Comparison of ENCODE assay signal across 8 mouse cellular contexts in the genomic region with DNA sequence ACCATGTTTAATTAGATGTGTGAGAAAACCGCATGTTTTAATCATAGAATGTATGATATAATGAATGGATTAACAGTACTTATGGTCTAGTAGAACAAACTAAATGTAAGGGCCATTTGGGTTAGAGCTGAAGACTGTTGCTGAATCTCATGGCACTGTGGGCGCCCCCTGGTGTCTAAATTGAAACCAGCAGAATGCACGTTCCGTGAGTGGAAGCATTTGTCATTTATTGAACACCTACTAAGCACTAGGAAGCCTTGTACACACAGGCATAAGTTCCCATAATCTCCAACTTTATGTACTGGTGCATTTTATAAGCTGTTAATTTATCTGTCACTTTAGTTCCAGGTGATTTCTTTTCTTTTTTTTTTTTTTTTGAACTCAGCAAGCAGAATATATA. TPM values are rescaled to one million over a fixed set of nuclear protein-coding genes. Genes with fewer than 3 reads are reported as not detected.
DNase-seq lines count a peak whose midpoint lies in the region; ATAC-seq and TF ChIP-seq lines count a peak whose summit lies in the region.

No protein-coding gene starts in this region.

- H3K79me3 ChIP-seq in C2C12 (ENCODE audit: low read depth): no peaks in the 10 kb centered on the region

- H3K4me1 ChIP-seq in forebrain, postnatal 0 days (ENCODE audit: insufficient read depth): no peaks in the 10 kb centered on the region
- no peaks in the 10 kb centered on the region for H3K4me1 ChIP-seq in forebrain, embryonic 16.5 days (replicated peaks; ENCODE audit: control insufficient read depth, insufficient read depth, low read length)
- no peaks in the 10 kb centered on the region for H3K4me1 ChIP-seq in kidney, postnatal 0 days (replicated peaks; ENCODE audit: insufficient read depth, low read length)

- no peaks in the 10 kb centered on the region for H3K79me2 ChIP-seq in C2C12 (ENCODE audit: control insufficient read depth, insufficient read depth)

- no peak for ATAC-seq in forebrain, postnatal 0 days
- no peak for ATAC-seq in forebrain, embryonic 16.5 days
- no peak for ATAC-seq in kidney, postnatal 0 days (replicated peaks; ENCODE audit: low FRiP score, low read depth)

- no peak overlapping the region for H3ac ChIP-seq in C2C12 (ENCODE audit: control insufficient read depth, insufficient read length, low read depth)

- H3K27me3 ChIP-seq in forebrain, postnatal 0 days (ENCODE audit: insufficient read depth, low read length): no peaks in the 10 kb centered on the region
- no peaks in the 10 kb centered on the region for H3K27me3 ChIP-seq in forebrain, embryonic 16.5 days (replicated peaks; ENCODE audit: control insufficient read depth, insufficient read depth, low read length)
- H3K27me3 ChIP-seq in C2C12 (ENCODE audit: control insufficient read depth, insufficient read depth, insufficient read length): no peaks in the 10 kb centered on the region
- H3K27me3 ChIP-seq in kidney, postnatal 0 days (ENCODE audit: insufficient read depth, low read length): no peaks in the 10 kb centered on the region

- H3K36me3 ChIP-seq in forebrain, postnatal 0 days (ENCODE audit: insufficient read depth): no peaks in the 10 kb centered on the region
- H3K36me3 ChIP-seq in forebrain, embryonic 16.5 days (ENCODE audit: control insufficient read depth, insufficient read depth): no peaks in the 10 kb centered on the region
- H3K36me3 ChIP-seq in C2C12 (ENCODE audit: control insufficient read depth, insufficient read depth): no peaks in the 10 kb centered on the region
- H3K36me3 ChIP-seq in kidney, postnatal 0 days (ENCODE audit: insufficient read depth, low read length): no peaks in the 10 kb centered on the region

- no peaks in the 10 kb centered on the region for H3K9me3 ChIP-seq in forebrain, postnatal 0 days (ENCODE audit: low read length)
- no peaks in the 10 kb centered on the region for H3K9me3 ChIP-seq in forebrain, embryonic 16.5 days (ENCODE audit: control insufficient read depth, low read length)
- no peaks in the 10 kb centered on the region for H3K9me3 ChIP-seq in kidney, postnatal 0 days (replicated peaks; ENCODE audit: low read length)

- peak; percentile 25 for DNase-seq in forebrain, postnatal 0 days
- peak; percentile 73 for DNase-seq in adrenal gland, postnatal 25 days
- DNase-seq in embryo, embryonic 11.5 days (ENCODE audit: low read depth, low spot score): peak; percentile 26
- peak; percentile 56 for DNase-seq in kidney, postnatal 0 days (ENCODE audit: low spot score)
- DNase-seq in lung, adult 18-20 months: peak; percentile 53 to 56
- DNase-seq in spleen, adult 18-20 months: peak; percentile 57 to 86

- no peak overlapping the region for H3K27ac ChIP-seq in forebrain, postnatal 0 days (ENCODE audit: low read depth, low read length)
- H3K27ac ChIP-seq in forebrain, embryonic 16.5 days (ENCODE audit: low read length): no peak overlapping the region
- H3K27ac ChIP-seq in kidney, postnatal 0 days: no peak overlapping the region

- no peak overlapping the region for H3K9ac ChIP-seq in forebrain, postnatal 0 days
- no peak overlapping the region for H3K9ac ChIP-seq in forebrain, embryonic 16.5 days (replicated peaks; ENCODE audit: low read depth, low read length)
- no peak overlapping the region for H3K9ac ChIP-seq in kidney, postnatal 0 days (ENCODE audit: low read depth, low read length)

- TF ChIP-seq CTCF in forebrain, postnatal 0 days (IDR thresholded peaks at IDR 0.05; ENCODE audit: low read depth): peak; percentile 59
- peak; percentile 38 for TF ChIP-seq CTCF in C2C12 (IDR thresholded peaks at IDR 0.05; ENCODE audit: control insufficient read depth, insufficient read depth, insufficient read length)
- TF ChIP-seq CTCF in kidney, postnatal 0 days (IDR thresholded peaks at IDR 0.05; ENCODE audit: low read depth): peak; percentile 82

- H3K4me3 ChIP-seq in forebrain, postnatal 0 days (ENCODE audit: low read depth, low read length): no peak overlapping the region
- H3K4me3 ChIP-seq in forebrain, embryonic 16.5 days (replicated peaks; ENCODE audit: low read length): no peak overlapping the region
- H3K4me3 ChIP-seq in C2C12 (ENCODE audit: insufficient read depth, poor library complexity, severe bottlenecking): no peak overlapping the region
- no peak overlapping the region for H3K4me3 ChIP-seq in kidney, postnatal 0 days (replicated peaks; ENCODE audit: low read depth, low read length)

- no peak overlapping the region for H3K4me2 ChIP-seq in forebrain, postnatal 0 days (ENCODE audit: low read depth)
- H3K4me2 ChIP-seq in forebrain, embryonic 16.5 days (ENCODE audit: low read length): no peak overlapping the region
- H3K4me2 ChIP-seq in kidney, postnatal 0 days (ENCODE audit: low read length): no peak overlapping the region

- WGBS in forebrain, postnatal 0 days: 47% methylated on average over 4 of the region's 4 CpGs
- 49% methylated on average over 4 of the region's 4 CpGs for WGBS in forebrain, embryonic 16.5 days
- 51% methylated on average over 4 of the region's 4 CpGs for WGBS in kidney, postnatal 0 days

TF ChIP-seq in C2C12, 6 proteins besides CTCF, POLR2A, EP300 and RAD21:
- TF ChIP-seq MYOG (IDR thresholded peaks at IDR 0.05; ENCODE audit: control insufficient read depth, extremely low read depth, insufficient read length): no peak
- TF ChIP-seq CEBPB (IDR thresholded peaks at IDR 0.05; ENCODE audit: low read depth): no peak
- TF ChIP-seq USF1 (IDR thresholded peaks at IDR 0.05; ENCODE audit: low read depth): no peak
- TF ChIP-seq MYOD1 (IDR thresholded peaks at IDR 0.05; ENCODE audit: control insufficient read depth, insufficient read length, low read depth): no peak
- no peak for TF ChIP-seq MAX (IDR thresholded peaks at IDR 0.05)
- TF ChIP-seq FOSL1 (IDR thresholded peaks at IDR 0.05; ENCODE audit: insufficient read depth, low read length, poor library complexity, severe bottlenecking): no peak

RNA-seq across cellular contexts. Expression of a gene that starts 10.4 kb away (rescaled TPM):
- total RNA-seq in forebrain, postnatal 0 days (2014; rRNA removed): 3.3 and 4.1 TPM in 2 replicates
- polyA plus RNA-seq in forebrain, postnatal 0 days (2015; fragmentation: Nextera tagmentation; extraction: Ambion mirVana): 0.92 and 1.5 TPM in 2 replicates
- polyA plus RNA-seq in forebrain, embryonic 16.5 days (2015; fragmentation: Nextera tagmentation; extraction: Ambion mirVana): 3.0 and 3.1 TPM in 2 replicates
- 0.84 TPM for polyA plus RNA-seq in C2C12 (2012; fragmentation: generic; extraction: Trizol)
- 1.2 and 1.9 TPM in 2 replicates for total RNA-seq in adrenal gland, postnatal 25 days (2021)
- polyA plus RNA-seq in kidney, postnatal 0 days (2015; fragmentation: Nextera tagmentation; extraction: Ambion mirVana): 1.8 and 2.2 TPM in 2 replicates
